Mouse (Mus musculus) layer of hippocampus, postnatal 10 days (tissue): ENCODE measurements around the gene Plekhg6. TPM values are rescaled to one million over a fixed set of nuclear protein-coding genes. Genes with fewer than 3 reads are reported as not detected.

Experiments used
- DNase-seq, 2 experiments: peaks; one replicate each; pipeline ENCODE4 v3.0.0; 2021; ENCODE audit warnings: low spot score in 2 of 2
- total RNA-seq, 2 experiments: library from RNA; stranded (reverse); gene quantifications; 2 replicates each; pipeline ENCODE4 v1.2.3; 2021

Gene Plekhg6
- total RNA-seq, 2 experiments from 2014 or later: 0.14 TPM; not detected in 1

DNA sequence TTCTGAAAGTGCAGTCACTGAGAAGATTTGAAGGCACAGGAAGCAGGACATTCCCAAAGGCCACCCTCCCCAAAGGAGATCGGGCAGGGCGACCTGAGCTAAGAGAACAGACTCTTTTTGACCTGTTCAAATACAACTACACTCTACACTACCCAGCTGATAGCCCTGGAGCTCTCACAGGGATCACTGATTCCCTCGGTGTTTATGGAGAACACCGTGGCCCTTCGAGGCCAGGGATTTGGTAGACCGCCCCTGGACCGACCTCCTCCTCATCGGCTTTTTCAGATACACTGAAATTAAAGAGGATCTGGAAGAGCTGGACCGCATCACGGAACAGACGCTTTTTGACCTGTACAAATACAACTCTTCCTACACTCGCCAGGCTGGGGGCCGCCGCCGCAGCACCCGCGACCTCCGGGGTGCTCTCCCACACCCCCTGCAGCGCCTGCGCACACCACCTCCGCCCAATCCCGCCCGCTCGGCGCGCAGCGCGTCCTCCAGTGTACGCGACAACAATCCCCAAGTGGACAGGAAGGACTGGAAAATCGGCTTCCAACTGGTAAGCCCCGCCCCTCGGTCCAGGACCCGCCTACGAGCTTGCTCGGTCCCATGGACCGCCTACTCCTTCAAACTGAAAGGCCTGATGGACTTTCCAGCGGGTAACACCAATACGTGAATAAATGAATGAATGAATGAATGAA, 49.8 kb downstream of the Plekhg6 start:
- peak; percentile 71 to 82 for DNase-seq

DNA sequence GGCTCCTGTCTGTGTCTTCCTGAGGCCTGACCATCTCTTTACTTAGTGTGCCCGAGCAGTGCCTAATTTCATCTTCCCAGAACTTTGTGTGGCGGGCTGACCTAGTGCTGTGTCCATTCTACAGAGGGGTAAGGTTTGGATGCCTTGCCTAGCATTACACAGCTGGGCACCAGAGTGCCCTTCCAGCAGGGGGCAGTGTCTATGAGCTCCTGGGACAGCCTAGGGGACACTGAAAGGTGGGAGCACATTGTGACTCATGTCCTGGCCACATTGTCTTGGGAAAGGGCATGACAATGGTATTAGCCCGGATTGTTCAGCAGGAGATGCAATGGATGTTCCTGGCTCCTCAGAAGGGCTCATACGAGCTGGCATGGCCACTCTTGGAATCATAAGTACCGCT, 52.4 kb downstream of the Plekhg6 start:
- DNase-seq: no peak

DNA sequence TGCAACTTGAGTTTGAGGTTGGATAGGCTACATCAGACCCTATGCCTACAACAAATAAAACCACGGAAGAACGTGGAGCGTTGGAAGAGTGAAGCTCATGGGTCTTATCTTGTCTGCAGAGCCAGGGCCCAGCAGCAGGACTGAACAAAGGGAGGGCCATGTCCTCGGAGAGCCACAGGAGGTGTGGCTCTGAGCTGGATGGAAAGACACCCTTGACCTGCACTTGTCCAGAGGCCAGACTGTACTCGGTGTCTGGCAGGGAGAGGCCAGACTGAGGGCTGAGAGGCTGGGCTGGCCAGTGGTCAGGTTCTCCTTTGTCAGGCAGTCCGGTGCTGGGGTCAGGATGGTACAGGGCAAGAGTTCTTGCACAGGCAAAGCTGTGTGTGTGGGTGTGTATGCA, 55.3 kb downstream of the Plekhg6 start:
- DNase-seq: no peak

DNA sequence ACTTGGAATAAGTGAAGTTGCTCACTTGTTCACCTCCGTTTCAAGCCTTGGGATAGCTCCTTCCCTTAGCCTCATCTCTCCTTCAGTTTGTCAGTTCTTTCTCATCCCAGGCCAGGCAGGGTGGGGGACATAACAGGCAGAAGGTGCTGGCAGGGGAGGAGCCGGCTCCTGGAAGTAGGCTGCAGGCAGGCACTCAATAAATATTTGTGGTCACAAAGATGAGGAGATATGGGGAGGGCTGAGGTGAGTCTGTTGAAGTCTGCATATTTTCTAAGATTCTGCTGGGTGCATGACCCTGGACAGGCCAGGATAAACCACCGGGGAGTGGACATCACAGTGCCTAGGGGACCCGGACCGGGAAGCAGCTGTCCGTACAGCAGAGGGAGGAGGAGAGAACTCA, 57.0 kb downstream of the Plekhg6 start:
- no peak for DNase-seq

DNA sequence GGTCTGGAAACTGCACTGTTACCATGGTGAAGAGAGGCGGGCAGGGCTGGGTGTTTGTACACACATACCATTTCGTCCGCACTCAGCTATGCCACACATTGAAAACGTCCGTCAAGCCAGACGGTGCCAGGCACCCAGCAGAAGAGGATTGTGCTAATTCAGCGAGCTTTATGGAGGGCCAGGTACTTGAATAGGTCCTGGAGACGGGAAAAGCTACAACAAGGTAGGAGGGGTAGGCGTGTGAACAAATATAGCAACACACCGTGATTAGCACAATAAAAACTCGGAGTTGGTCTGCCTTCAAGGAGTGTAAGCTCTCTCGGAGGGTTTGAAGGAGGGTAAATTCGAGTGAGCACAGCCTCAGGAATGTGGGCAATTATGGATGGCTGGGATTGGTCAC, 57.8 kb downstream of the Plekhg6 start:
- DNase-seq: no peak

DNA sequence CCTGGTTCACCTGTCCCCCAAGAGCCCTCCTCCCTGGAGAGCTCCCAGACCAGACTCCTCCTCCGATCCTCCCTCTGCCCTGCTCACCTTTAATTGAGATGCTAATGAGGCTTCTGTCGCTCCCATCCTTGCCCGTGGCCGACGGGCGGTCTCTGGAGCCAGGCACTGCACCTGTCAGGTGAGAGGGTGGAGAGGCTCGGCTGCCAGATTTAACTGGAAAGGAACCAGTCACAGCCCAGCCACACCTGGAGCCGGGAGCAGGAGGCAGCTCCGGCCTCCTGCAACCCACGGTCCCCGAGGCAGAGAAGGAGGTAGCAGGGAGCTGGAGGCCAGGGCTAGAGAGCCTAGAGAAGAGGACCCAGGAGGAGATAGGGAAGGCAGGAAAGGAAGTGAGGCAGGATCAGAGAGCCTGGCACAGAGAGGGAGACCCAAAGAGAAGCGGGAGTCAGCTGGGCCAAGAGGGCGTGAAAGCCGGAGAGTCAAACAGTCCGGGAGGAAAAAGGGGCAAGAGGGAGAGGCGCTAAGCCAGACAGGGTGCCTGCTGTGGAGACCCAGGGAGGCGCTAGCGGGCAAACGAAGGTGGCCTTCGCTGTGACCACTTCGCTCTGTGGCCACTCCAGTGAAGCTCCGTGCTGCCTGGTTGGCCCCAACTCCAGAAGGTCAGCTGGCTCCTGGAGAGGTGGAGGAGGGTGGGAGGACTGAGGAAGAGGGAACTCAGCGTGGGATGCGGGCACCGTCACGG, 59.3 kb downstream of the Plekhg6 start:
- no peak for DNase-seq

DNA sequence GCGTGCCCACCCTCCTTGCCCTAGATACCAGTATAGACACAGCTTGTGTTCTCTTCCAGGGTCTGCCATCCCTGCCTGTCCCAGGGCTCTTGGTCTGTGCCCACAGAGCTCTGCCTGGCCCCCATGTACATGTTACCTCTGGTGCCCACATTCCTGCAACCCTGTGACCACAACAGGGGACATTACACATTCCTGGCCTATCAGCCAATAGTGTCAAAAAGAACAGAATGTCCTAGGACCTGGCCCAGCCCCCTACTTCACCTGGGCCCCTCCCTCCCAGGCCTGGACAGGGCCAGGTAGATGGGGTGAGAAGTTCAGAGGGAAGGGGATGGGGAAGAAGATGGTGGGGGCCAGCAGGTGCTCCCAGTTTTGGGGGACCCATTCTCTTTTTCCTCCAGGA, 60.3 kb downstream of the Plekhg6 start, which contains the start of gene Scnn1a:
TSS of gene Scnn1a (plus strand) at position 337 of the 400 bp plus-strand sequence.
- no peak for DNase-seq

DNA sequence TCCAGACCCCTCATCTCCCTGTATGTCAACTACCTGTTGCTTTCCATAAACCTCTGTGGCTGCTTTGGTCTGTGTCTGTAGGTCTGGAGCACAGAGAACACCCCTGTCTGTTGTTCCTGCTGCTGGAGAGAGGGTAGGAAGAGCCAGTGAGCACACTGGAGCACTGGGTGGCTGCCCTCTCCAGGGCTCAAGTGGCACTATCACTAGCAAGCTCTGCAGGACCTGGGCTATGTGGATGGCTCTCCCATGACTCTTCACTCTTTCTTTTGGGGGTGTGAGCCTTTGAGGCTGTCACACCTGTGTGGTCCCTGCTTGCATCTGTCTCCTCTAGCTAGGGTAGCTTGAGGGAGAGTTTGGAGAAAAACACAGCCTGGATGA, 60.7 kb downstream of the Plekhg6 start:
- DNase-seq: no peak

DNA sequence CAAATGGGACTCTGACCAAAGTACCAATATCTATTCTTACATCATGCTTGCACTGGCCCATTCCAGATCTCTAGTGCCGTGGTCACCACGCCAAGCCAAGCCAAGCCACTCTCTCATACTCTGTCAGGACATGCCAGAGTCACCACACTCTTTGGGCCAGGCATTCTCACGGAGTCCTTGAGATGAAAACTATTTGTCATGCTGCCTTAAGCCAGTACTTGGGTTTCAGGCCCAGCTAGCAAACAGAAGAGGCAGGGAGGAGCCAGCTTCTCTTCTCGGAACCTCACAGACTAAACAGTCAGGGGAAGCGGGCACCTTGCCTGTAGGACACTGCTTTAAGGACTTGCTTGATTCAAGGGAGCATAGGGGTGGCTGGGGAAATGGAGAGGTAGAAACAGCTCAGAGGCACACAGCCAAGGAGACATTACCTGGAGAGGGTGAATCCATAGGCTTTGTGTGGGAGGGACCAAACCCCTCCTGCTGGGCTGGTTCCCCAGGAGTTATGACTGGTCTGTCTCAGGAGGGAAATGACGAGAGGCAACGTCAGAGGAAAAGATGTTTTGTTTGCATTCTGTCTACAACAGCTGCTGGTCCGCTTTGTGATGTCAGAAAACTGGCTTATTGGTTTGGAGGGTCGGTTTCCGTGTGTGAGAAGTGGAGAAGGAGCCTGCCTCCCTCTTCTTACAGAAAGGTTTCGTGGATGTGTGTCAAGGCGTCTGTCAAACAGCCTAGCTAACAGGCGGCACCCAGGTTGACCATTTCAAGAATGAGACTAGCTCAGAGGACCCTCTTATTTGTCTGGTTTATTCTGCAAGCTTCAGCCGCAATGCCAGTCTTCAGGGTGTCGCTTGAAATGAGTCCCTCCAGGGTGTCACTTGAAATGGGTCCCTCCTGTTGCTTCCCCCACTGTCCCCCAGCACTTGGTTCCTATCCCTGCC, 61.3 kb downstream of the Plekhg6 start:
- no peak for DNase-seq

DNA sequence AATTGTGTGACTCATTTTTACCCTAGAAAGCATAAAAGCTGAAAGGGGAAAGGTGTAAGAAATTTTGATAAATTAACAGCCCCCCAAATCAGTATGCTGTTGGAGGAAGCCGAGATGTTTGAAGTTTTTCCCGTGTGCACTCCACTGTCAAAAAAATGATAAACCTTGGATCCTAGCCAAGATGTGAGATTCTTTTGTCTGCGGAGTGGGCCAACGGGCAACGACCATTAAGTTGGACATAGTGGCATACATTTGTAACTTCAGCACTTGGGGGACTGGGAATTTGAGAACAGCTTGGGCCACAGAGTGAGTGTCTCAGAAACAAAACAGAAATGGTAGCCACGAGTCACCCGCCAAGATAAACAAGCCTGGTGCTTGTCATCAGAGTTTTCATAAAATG, 63.5 kb downstream of the Plekhg6 start:
- no peak for DNase-seq

DNA sequence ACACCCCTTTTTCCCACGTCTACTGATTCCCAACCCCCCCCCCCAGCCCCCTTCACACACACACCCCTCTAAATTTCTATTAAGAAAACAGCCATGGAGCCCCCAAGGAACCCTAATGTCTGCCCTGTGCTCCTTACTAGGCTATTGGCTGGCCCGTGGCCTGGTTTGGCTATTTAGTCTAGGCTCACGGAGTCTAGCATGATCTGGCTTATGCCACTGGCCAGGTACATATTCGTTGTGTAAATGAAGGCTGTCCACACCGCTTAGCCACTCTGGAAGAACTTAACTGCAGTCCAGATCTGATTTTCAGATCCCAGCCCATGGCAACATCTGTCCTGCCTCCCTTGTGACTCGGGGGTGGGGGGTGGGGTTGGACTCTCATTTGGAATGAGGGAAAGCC, 65.8 kb downstream of the Plekhg6 start:
- DNase-seq: no peak

DNA sequence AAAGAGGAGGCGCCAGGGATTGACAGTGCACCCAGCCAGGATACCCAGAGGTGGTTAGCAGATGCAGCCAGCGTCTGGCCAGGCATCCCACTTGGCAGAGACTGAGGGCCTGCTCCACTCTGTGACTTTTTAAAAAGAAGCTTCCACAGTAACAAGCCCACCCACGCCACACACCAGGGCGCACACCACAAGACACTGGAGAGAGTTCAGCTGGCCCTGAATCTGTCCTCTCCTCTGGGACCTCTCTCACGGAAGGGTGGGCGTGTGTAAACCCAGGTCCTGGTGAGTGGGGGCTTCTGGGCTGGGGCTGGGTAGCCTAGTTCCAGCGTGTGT, 66.4 kb downstream of the Plekhg6 start:
- no peak for DNase-seq

DNA sequence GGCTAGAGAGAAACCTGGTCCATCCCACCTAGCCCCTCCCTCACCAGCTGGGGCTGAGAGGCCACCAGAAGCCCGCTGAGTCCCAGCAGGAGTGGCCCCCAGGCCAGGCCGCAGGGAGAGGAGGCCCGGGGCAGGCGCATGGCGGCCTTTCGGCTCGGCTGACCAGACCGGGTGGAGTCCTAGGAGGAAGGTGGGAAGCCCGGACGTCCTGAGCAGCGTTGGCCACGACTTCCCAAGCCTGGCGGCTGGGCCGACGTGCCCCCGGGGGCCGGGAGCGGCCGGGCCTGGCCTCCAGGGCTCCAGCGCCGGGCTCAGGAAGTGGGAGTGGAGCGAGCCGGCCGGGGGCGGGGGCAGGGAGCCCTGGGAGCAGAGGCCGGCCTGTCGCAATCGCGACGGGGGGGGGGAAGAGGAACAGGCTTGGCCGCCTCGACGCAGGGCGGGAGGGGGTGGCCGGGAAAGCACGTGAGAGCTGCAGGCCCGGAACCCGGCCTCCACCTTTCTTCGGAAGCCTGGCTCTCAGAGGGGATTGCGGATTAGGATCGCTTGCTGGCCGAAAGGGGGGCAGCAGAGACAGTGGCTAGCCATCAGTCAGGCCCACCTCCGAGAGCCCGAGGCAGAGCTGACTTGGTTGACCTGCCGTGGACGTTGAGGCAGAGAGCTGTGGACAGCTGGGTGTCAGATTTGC, 66.9 kb downstream of the Plekhg6 start, which contains the start of gene Ltbr:
TSS of gene Ltbr (minus strand) at position 340 of the 685 bp plus-strand sequence.
- peak; percentile 50 to 63 for DNase-seq

Other genes starting within 250 kb of the Plekhg6 start
- gene Nop2, start 248.9 kb downstream of the Plekhg6 start, total RNA-seq: 10 to 100 TPM; 35.9 to 36.1 TPM
- 10 to 100 TPM; 49.7 to 50.7 TPM for gene Iffo1, start 235.6 kb downstream of the Plekhg6 start, total RNA-seq
- 1,000 to 10,000 TPM; 1,523 to 1,789 TPM for gene Gapdh, start 214.3 kb downstream of the Plekhg6 start, total RNA-seq
- 10 to 100 TPM; 31.8 to 36.1 TPM for gene Ncapd2, start 189.1 kb downstream of the Plekhg6 start, total RNA-seq
- gene Mrpl51, start 189.0 kb downstream of the Plekhg6 start, total RNA-seq: 10 to 100 TPM; 73.5 to 75.9 TPM
- 10 to 100 TPM; 26.8 to 27.1 TPM for gene Vamp1, start 165.2 kb downstream of the Plekhg6 start, total RNA-seq
- 1 to 10 TPM; 2.9 to 3.0 TPM for gene Tapbpl, start 148.9 kb downstream of the Plekhg6 start, total RNA-seq
- not detected for gene Cd27, start 143.8 kb downstream of the Plekhg6 start, total RNA-seq
- not detected for gene Tuba3a, start 94.8 kb downstream of the Plekhg6 start, total RNA-seq
- gene Ltbr, start 66.9 kb downstream of the Plekhg6 start, total RNA-seq: 10 to 100 TPM; 11.1 to 13.0 TPM
- gene Scnn1a, start 60.1 kb downstream of the Plekhg6 start, total RNA-seq: 1 to 10 TPM; 2.5 to 3.5 TPM
- gene Tnfrsf1a, start 31.4 kb downstream of the Plekhg6 start, total RNA-seq: 10 to 100 TPM; 12.6 to 13.8 TPM
- gene Cd9, start 114.0 kb upstream of the Plekhg6 start, total RNA-seq: 100 to 1,000 TPM; 101 to 102 TPM
- gene Vwf, start 166.0 kb upstream of the Plekhg6 start, total RNA-seq: 10 to 100 TPM; 22.1 to 29.0 TPM